Mouse (Mus musculus): ENCODE measurements around the gene Cct5.

The Cct5 gene

DNA sequence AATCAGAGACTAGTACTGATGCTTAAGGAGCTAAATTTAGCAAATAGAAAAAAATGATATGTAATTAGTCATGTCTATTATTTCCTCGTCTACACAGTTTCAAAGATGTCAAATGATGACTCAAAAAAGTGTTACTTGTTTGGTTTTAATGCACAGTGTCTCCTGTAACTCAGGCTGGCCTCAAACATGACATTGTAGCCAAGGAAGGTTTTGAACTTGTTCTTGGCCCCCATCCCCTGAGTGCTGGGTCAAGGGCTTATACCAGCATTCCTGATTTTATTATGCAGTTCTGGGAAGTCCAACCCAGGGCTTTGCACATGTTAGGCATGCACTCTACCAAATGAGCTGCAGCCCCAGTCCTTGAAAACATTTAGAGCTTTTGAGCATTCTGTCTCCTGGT lies 35.8 kb downstream of the Cct5 start:
- DNase-seq (ENCODE audit: low read depth in 2 of 2, low spot score in 2 of 2), result no peak

DNA sequence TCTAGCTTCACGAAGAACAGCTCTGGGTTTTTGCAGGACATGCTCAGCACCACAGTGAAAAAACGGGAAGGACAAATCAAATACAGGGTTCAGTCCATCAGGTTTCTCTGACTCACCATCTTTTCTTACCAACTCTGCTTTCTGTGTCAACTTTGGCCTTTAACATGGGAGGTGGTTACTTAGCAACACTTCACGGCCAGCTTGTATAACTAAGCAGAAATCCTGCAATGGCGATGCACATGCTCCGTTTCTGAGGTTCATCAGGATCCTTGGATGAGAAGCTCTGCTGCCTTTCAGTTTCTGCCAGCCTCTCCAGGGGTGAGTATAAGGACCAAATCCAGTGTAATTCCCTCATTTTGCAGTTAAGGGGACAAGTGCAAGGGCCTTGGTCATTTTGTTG lies 36.4 kb downstream of the Cct5 start, which contains the start of gene Cmbl:
Gene Cmbl, plus strand, starts transcription at position 206 of the 400 bp plus-strand sequence.
- no peak for DNase-seq (ENCODE audit: low read depth in 2 of 2, low spot score in 2 of 2)

DNA sequence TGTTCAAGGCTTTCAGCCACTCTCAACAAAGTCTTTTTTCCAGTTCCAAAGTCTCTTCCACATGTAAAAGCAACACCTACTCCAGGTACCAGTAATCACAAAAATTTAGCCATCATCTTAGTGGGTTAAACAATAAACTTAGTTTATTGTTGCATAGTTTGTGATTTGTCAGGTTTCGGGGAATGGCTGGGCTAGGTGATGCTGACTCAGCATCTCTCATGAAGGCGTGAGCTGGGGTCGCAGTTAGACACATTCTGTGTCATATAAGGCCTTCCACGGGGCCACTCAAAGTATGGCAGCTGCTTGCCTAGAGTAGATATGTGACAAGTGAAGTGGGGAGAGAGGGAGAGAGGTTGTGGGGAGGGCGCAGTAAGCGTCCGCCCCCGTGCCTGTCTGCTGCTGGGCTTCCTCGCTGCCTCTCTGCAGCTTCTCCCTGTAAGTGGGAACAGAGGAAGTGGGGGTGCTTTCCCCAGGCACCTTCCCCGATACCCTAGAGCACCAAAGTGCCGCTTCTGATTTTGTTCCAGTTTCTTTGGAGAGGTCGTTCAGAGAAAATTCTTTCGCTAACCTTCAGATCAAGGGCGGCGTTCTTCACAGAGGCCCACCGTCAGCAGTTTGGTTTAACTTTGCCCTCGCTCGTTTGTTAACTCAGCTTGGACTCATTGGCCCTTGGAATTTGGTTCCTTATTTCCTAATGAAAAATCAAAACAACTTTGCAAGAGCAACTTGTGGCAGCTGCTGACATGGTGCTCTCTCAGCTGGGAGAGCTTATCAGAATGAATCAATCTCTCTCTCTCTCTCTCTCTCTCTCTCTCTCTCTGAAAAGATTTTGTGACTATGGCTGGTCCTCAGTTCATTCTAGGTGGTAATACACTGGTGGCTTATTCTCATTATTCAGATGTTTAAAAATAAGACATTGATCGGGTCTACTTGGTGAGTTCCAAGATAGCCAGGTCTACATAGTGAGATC lies 37.7 kb downstream of the Cct5 start:
- DNase-seq (ENCODE audit: low read depth in 2 of 2, low spot score in 2 of 2), result no peak

DNA sequence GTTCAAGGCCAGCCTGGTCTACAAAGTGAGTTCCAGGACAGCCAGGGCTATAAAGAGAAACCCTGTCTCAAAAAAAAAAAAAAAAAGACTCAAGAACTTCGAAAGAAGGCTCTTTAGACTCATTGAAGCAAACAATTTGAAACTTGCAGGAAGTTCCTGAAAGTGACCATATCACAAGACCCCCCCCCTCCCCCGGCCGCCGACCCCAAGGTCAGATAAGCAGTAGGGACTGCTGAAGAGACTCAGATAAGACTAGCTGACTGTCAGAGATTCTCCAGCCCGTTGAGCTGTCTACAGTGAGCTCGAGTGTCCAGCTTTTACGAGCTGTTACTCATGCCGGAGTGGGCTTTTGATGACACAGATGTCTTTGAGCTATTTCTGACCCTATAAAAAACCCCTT lies 38.8 kb downstream of the Cct5 start:
- no peak for DNase-seq (ENCODE audit: low read depth in 2 of 2, low spot score in 2 of 2)

DNA sequence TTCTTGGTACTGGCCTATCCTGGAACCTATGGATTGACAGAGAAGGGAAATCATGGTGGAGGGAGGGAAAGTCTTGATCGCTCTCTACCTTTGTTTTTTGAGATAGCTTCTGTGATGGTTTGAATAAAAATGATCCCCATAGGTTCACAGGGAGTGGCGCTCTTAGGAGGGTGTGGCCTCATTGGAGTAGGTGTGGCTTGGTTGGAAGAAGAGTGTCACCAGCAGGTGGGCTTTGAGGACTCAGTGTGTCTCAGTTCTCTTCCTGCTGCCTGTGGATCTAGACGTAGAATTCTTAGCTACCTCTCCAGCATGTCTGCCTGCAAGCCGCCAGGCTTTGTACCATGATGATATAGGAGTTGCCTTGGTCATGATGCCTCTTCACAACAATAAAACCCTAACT lies 39.6 kb downstream of the Cct5 start:
- DNase-seq (ENCODE audit: low read depth in 2 of 2, low spot score in 2 of 2), result no peak

DNA sequence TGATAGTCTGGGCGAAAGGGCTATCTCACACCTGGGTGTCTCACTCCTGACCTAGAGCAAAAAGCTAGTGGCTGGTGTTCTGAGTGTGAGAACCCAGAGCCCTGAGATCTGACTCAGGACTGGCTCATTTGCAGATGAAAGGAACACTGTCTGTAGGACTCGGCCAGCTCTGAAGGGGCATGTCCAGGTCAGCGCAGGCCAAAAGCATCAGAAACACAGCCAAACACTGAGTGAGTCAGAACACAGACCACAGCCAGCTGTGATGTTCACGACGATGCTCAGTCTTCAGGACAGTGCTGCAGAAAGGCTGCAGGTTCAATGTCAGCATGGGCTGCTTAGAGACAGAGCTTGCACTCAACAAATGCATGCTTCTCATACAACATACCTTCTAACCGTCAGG lies 40.2 kb downstream of the Cct5 start:
- no peak for DNase-seq (ENCODE audit: low read depth in 2 of 2, low spot score in 2 of 2)

DNA sequence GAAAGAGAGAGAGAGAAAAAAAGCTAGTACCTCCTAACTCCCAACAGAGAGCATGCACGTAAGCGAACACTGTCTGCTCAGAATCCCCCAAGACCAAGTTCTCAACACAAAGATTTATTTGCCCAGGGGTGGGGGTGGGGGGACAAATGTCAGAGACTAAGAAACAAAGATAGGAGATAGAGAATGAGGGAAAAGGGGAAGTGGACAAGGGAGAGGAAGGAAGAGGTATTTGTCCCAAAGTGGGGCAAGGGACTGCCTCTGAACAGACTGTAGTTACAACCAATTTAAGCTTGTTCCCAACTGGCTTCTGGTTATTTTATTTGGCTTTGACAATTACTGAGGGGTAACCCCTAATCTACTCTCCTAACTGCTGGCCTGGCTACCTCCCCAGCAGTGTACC lies 46.7 kb downstream of the Cct5 start:
- DNase-seq (ENCODE audit: low read depth in 2 of 2, low spot score in 2 of 2), result no peak

DNA sequence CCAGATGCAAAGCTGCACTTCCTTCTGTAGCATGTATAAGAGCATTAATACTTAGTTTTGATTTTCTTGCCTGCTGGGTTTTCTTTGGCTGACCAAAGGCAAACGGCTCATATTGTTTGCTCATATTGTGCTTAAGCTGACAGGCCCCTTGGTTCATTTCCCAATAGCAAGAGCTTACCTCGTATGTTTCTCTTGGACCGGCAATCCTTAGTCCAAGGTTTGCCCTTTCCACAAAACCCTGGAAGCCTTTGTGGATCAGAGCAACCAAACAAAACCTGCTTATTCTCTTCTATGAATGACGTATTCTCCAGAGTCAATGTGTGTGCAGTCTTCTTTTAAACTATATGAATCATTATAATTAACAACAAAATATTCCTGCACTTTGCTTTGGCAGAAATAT lies 51.2 kb downstream of the Cct5 start:
- DNase-seq (ENCODE audit: low read depth in 2 of 2, low spot score in 2 of 2), result no peak

DNA sequence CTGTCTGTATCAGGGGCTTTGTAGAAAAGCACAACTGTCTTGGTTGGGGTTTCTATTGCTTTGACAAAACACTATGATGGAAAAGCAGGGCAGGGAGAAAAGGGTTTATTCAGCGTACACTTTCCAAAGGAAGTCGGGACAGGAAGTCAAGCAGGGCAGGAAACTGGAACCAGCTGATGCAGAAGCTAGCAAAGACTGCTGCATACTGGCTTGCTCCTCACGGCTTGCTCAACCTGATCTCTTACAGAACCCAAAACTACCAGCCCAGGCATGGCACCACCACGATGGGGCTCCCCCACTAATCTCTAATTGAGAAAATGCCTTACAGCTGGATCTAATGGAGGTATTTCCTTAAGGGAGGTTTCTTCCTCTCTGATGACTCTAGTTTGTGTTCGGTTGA lies 54.2 kb downstream of the Cct5 start:
- no peak for DNase-seq (ENCODE audit: low read depth in 2 of 2, low spot score in 2 of 2)

DNA sequence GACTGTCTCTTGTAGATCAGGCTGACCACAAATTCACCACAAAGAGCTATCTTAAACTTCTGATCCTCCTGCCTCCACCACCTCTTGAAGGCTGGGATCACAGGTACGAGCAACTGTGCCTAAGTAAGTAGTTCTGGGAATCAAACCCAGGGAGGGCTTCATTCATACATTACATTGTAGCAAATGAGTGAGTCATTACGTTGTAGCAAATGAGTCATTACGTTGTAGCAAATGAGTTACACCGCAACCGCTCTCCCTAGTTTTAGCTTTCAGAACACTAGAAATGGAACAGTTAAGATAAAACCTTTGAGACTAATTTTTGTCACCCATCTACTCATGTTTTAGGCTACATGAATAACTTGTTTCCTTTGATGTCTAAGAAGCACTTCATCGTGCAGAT lies 55.3 kb downstream of the Cct5 start:
- no peak for DNase-seq (ENCODE audit: low read depth in 2 of 2, low spot score in 2 of 2)

DNA sequence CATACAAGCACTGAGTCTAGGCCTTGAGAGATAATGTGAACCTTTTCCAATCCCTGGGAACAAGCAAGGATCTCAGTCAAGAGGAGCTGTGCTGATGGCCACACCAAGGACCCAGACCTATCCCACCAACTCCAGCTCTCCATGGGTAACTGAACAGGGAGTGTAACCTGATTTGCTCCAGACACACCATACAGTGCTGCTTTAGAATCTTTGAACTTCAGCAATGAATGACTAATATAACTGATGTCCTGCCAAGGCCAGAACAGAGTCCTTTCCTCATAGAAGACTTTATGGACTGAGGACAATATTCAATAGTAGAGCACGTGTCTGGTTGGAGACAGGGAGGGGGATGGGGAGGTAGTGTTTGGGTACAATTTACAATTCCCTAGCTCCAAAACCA lies 56.5 kb downstream of the Cct5 start:
- DNase-seq (ENCODE audit: low read depth in 2 of 2, low spot score in 2 of 2), result no peak

DNA sequence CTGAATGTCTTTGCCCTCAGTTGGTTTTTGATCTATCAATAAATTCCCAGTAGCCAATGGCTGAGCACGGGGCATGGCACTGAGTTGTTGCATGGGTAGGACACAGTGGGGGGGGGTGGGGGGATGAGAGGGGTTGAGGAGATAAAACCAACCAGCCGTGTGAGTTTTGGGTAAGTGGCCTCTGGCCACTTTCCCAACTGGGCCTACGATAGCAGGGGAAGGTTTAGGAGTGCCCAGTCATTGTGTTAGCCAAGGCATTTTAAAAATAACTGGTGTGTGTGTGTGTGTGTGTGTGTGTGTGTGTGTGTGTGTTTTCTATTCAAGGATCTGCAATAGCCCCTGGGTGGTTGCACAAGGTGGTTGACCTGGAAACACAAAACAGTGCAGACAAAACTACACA lies 58.4 kb downstream of the Cct5 start:
- DNase-seq (ENCODE audit: low read depth in 2 of 2, low spot score in 2 of 2), result no peak

DNA sequence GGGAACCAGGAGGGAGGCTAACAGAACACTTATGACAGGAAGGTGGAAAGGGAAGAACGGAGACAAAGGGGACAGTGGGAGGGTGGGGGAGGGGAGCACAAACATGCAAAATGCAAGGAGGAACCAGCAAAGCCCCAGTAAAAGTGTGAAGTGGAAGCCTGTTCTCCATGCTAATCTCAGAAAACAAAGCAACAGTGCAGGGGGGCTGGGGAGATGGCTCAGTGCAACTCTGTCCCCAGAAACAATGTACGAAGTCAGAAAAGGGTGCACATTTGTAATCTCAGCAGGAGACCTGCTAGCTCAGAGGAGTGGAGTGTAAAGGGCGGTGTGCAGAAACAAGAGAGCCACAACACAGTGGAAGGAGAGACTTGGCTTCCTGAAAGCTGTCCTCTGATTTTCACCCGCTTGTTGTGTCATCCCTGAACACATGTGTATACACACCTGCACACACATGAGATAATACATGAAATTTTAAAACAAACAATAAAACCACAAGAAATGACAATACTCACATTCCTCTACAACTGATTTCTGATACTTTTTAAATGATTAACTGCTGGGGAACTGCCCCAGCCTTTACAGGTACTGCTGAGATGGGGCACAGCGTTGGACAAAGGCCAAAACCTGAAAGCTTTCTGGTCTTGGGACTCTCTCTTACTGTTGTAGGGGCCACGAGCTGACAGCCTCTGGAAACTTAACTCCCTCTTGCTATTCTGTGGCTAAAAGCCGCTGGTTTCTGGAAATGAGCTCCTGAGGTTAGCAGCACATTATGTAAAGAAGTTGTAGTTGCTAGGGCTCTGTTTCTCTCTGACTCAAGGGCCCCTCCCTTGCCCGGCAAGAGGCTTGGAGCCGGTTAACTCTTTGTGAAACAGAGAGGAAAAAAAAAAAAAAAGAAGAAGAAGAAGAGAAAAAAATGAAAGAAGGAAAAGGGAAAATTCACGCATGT lies 59.3 kb downstream of the Cct5 start:
- no peak for DNase-seq (ENCODE audit: low read depth in 2 of 2, low spot score in 2 of 2)
